Mouse (Mus musculus): ENCODE results near the gene Son.

DNA sequence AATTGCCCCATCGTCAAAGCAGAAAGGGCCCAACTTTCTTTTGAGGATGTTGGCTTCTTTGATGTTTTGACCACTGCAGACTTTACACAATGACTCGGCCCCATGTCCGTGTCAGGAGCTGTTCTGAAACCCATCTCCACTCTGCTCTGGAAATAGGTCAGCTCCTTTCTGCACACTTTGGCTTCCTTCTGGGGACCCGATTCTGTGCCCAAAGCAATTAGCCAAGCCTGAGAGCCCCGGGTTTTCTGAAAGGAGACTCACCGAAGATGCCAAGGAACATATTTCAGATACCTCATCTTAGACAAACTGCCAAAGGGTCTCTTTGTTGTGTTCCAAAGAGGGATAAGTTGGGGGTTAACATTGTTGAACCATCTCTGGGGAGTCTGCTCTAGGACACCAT, 32.8 kb upstream of the Son start:
- TF ChIP-seq CTCF (IDR thresholded peaks at IDR 0.05; ENCODE audit: low read depth) (no peak), EP300 (IDR thresholded peaks at IDR 0.05; ENCODE audit: low read depth) (no peak)

Measured in liver, postnatal 0 days (tissue).